In the genomic region with DNA sequence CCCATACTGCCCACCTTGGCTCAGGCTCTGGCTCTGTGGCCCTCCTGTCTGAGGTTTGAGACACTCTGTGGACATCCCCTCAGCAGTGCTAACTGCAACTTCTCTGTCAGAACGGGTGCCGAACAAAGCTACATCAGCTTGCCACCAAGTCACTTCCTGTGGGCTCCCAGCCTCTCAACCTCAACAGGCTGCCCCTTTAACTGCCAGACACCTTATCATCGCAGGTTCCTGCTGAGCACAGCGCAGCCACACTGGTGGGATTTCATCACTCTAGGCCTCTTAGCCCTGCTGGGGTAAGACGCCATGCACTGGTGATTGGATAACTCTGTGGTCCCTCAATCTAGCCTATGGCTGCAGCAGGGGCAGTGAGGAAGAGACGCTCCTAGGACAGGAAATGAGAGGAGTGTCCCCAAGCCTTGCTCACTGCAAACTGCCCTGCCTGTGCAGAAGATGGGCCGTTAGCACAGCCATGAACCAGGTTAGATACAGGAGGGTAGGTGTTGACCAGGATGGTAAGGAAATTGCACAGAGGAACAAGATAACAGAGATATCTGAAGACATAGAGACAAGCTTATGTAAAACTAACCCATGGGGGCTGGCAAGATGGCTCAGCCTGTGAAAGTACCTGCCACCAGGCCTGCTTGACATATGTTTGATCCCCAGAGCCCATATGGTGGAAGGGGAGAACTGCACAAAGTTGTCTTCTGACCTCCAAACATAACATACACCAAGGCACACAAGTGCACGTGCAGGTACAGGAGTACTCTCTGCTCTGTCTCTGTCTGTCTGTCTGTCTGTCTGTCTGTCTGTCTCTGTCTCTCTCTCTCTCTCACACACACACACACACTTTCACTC, we compare ENCODE assay signal across 11 mouse cellular contexts. TPM values are rescaled to one million over a fixed set of nuclear protein-coding genes. Genes with fewer than 3 reads are reported as not detected.
DNase-seq lines count a peak whose midpoint lies in the region; ATAC-seq lines count a peak whose summit lies in the region.
"Had no signal": no experiment of that assay in that cellular context is flagged by ENCODE, and none has a peak within 500 bp of the region (broad histone marks: within the 10 kb centered on the region; RNA-seq: fewer than 3 reads in every experiment).

A gene (minus strand): TSS at position 373 of the 855 bp plus-strand sequence.

- no peaks in the 10 kb centered on the region for H3K36me3 ChIP-seq in midbrain, embryonic 11.5 days (ENCODE audit: control insufficient read depth, insufficient read depth, low read length)
- no peaks in the 10 kb centered on the region for H3K36me3 ChIP-seq in midbrain, embryonic 13.5 days
- H3K36me3 ChIP-seq: hindbrain, embryonic 13.5 days; limb, embryonic 13.5 days had no signal

- H3K9ac ChIP-seq in midbrain, embryonic 11.5 days (ENCODE audit: low read length), result no peak within 1 kb of the TSS
- no peak within 1 kb of the TSS for H3K9ac ChIP-seq in midbrain, embryonic 13.5 days (replicated peaks)
- H3K9ac ChIP-seq: hindbrain, embryonic 13.5 days; limb, embryonic 13.5 days had no signal

- H3K4me1 ChIP-seq in midbrain, embryonic 11.5 days (ENCODE audit: control insufficient read depth, insufficient read depth, low read length), result no peaks in the 10 kb centered on the region
- H3K4me1 ChIP-seq in midbrain, embryonic 13.5 days (replicated peaks), result no peaks in the 10 kb centered on the region
- H3K4me1 ChIP-seq: hindbrain, embryonic 13.5 days; limb, embryonic 13.5 days had no signal

- WGBS in midbrain, embryonic 11.5 days, result 76% methylated on average over 8 of the region's 8 CpGs
- 81% methylated on average over 8 of the region's 8 CpGs for WGBS in midbrain, embryonic 13.5 days

- no peaks in the 10 kb centered on the region for H3K9me3 ChIP-seq in midbrain, embryonic 11.5 days (ENCODE audit: control insufficient read depth, low read length)
- no peaks in the 10 kb centered on the region for H3K9me3 ChIP-seq in midbrain, embryonic 13.5 days
- H3K9me3 ChIP-seq: hindbrain, embryonic 13.5 days; limb, embryonic 13.5 days had no signal

- H3K4me2 ChIP-seq in midbrain, embryonic 11.5 days, result no peak within 1 kb of the TSS
- H3K4me2 ChIP-seq in midbrain, embryonic 13.5 days (replicated peaks), result no peak within 1 kb of the TSS
- H3K4me2 ChIP-seq: hindbrain, embryonic 13.5 days; limb, embryonic 13.5 days had no signal

- peak; percentile 31 for DNase-seq in midbrain, embryonic 11.5 days (ENCODE audit: low spot score, missing footprints)
- DNase-seq in naive thymus-derived CD4-positive, alpha-beta T cell, adult 2 months (ENCODE audit: low read depth), result peak; percentile 55
- DNase-seq in testis, postnatal 14 days (ENCODE audit: low spot score), result no peak
- DNase-seq in cerebellum, postnatal 25 days, result no peak
- no peak for DNase-seq in kidney, postnatal 4 days
- DNase-seq: retina, postnatal 1 day had no signal

- no peaks in the 10 kb centered on the region for H3K27me3 ChIP-seq in midbrain, embryonic 11.5 days (ENCODE audit: control insufficient read depth, insufficient read depth, low read length)
- H3K27me3 ChIP-seq in midbrain, embryonic 13.5 days, result no peaks in the 10 kb centered on the region
- H3K27me3 ChIP-seq: hindbrain, embryonic 13.5 days; limb, embryonic 13.5 days; Patski had no signal

- H3K27ac ChIP-seq in midbrain, embryonic 11.5 days (ENCODE audit: low read depth, low read length), result no peak within 1 kb of the TSS
- H3K27ac ChIP-seq in midbrain, embryonic 13.5 days, result no peak within 1 kb of the TSS
- H3K27ac ChIP-seq: hindbrain, embryonic 13.5 days; limb, embryonic 13.5 days had no signal

- no peak within 1 kb of the TSS for H3K4me3 ChIP-seq in midbrain, embryonic 11.5 days (ENCODE audit: low read depth, low read length)
- H3K4me3 ChIP-seq in midbrain, embryonic 13.5 days (replicated peaks), result no peak within 1 kb of the TSS
- H3K4me3 ChIP-seq: hindbrain, embryonic 13.5 days; limb, embryonic 13.5 days had no signal

- ATAC-seq in midbrain, embryonic 11.5 days (ENCODE audit: low FRiP score), result no peak
- ATAC-seq in midbrain, embryonic 13.5 days, result no peak
- ATAC-seq in granulocyte monocyte progenitor cell, adult 5-6 weeks (replicated peaks; ENCODE audit: poor library complexity, severe bottlenecking), result peak; percentile 84
- ATAC-seq: Patski had no signal

RNA-seq across cellular contexts. Expression of the gene that starts here (rescaled TPM):
- not detected in 2 replicates for polyA plus RNA-seq in midbrain, embryonic 11.5 days (2014; fragmentation: Nextera tagmentation; extraction: Ambion mirVana)
- 0.10 TPM in 1 of 2 replicates, not detected in the other for polyA plus RNA-seq in midbrain, embryonic 13.5 days (2015; fragmentation: Nextera tagmentation; extraction: Ambion mirVana)
- total RNA-seq in granulocyte monocyte progenitor cell, adult 5-6 weeks (2014; fragmentation: Nextera tagmentation), result 32.1 and 46.2 TPM in 2 replicates
- 21.8 and 23.0 TPM in 2 replicates for total RNA-seq in granulocyte monocyte progenitor cell, adult 5-6 weeks (2017)

Comparison
In these comparisons a context has a peak if more than half of its experiments do, and no peak if none do; other contexts are left out.
1. Peak in DNase-seq in midbrain, embryonic 11.5 days; RNA of the gene not detected or under 1 TPM.